Mouse (Mus musculus): ENCODE data around the gene Swap70. TPM values are rescaled to one million over a fixed set of nuclear protein-coding genes. Genes with fewer than 3 reads are reported as not detected.

Gene Swap70
- 10 to 100 TPM; 12.1 to 12.7 TPM for total RNA-seq (2021)
- polyA plus RNA-seq (2012; rRNA removed): 7.7 and 8.8 TPM in 2 replicates
- long read RNA-seq, full-length matches to known transcripts: 18 of 20 reads
- long read RNA-seq, partial matches to known transcripts: 2 of 20 reads
- long read RNA-seq, other reads (novel, unspliced or antisense): 0 of 20 reads

DNA sequence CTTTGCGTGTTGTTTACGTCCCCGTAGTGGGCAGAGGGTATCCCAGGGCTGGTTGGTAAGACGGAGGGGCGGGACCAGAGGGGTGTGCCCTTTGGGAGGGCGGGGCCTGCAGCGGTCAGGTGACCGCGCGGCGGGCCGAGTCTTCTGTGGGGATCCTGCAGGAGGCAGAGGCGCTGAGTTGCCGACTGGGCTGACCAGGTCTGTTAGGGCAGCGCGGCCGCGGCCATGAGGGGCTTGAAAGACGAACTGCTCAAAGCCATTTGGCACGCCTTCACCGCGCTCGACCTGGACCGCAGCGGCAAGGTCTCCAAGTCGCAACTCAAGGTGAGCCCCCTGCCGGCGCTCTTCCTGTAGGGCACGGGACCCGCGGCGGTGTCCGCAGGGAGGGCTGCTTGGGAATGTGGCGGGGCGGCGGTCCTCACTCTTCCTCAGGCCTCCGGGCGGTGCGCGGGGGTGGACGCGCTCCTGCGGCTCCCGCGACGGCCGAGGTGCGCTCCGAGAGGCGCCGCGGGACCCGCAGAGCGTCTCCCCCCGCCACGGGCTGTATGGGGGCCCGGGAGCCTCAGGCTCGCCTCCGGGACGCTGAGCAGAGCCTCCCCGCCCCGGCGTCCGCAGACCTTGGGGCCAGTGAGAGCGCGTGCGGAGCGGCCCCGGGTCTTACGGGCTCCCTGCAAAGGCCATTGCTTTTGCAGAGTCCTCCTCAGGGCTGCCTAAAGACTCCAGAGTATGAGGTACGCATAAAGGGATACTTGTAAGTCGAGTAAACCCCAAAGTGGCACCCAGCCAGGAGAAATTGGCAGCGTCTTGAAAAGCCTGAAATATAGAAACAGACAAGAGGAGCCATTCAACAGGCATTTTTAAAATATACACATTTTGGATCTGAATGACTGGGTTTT is at the start of gene Swap70:
Gene Swap70, plus strand, starts transcription at position 126 of the 896 bp plus-strand sequence.
- under 1% methylated on average over 73 of the region's 73 CpGs for WGBS
- TF ChIP-seq CTCF (IDR thresholded peaks at IDR 0.05) (peak; percentile 67), POLR2A (IDR thresholded peaks at IDR 0.05; ENCODE audit: insufficient read depth, low read depth, low read length) (peak; percentile 99), EP300 (IDR thresholded peaks at IDR 0.05; ENCODE audit: insufficient read depth, low read depth, low read length) (peak; percentile 70; the same call in 1 of the 2 replicates)
- Histone ChIP-seq H3K9ac (ENCODE audit: low read depth, low read length) (peak within 1 kb of the TSS; percentile 97), H3K4me3 (peak within 1 kb of the TSS; percentile 99), H3K36me3 (ENCODE audit: control insufficient read depth, insufficient read depth, low read length) (peaks cover 8% of the 10 kb centered on the region), H3K4me1 (ENCODE audit: control insufficient read depth, insufficient read depth, low read length) (peaks cover 6% of the 10 kb centered on the region), H3K27ac (peak within 1 kb of the TSS; percentile 97), H3K79me2 (replicated peaks; ENCODE audit: control insufficient read depth, insufficient read depth, low read length) (no peaks in the 10 kb centered on the region), H3K27me3 (ENCODE audit: control insufficient read depth, insufficient read depth, low read length) (no peaks in the 10 kb centered on the region)
- DNase-seq: peak; percentile 92
- intact Hi-C loops (cut with DNase I): loop anchor here (1.0 to 2.0 kb wide), 6 partner anchors 15 to 99 kb away; partner anchors contain the start of gene Wee1

DNA sequence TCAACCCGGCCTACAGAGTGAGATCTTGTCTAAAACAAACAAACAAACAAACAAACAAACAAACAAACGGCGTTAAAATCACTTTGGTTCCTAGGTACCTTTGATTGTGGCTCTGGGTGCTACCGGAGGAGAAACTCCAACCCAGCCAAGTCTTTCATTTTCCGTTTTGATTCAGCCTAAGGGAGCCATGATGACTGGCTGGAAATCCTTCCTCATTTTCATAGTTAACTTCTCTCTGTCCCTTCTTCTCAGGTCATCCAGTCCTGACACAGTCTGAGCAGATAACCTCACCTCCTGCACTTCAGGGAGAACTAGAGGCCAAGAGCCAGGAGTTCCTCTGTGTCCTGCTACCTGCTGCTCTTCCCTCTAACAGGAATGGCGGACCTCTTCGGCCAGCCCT is 42.3 kb upstream of the Swap70 start:
- Histone ChIP-seq H3K79me2 (replicated peaks; ENCODE audit: control insufficient read depth, insufficient read depth, low read length) (no peaks in the 10 kb centered on the region), H3K9ac (ENCODE audit: low read depth, low read length) (no peak overlapping the region), H3K4me1 (ENCODE audit: control insufficient read depth, insufficient read depth, low read length) (no peaks in the 10 kb centered on the region), H3K27me3 (ENCODE audit: control insufficient read depth, insufficient read depth, low read length) (no peaks in the 10 kb centered on the region), H3K4me3 (no peak overlapping the region), H3K36me3 (ENCODE audit: control insufficient read depth, insufficient read depth, low read length) (no peaks in the 10 kb centered on the region), H3K27ac (no peak overlapping the region)
- no peak for DNase-seq
- WGBS: 90% methylated on average over 7 of the region's 7 CpGs
- intact Hi-C loops (cut with DNase I): no loop called here
- TF ChIP-seq POLR2A (IDR thresholded peaks at IDR 0.05; ENCODE audit: insufficient read depth, low read depth, low read length): no peak
- no peak for TF ChIP-seq CTCF (IDR thresholded peaks at IDR 0.05)
- TF ChIP-seq EP300 (IDR thresholded peaks at IDR 0.05; ENCODE audit: insufficient read depth, low read depth, low read length): no peak

DNA sequence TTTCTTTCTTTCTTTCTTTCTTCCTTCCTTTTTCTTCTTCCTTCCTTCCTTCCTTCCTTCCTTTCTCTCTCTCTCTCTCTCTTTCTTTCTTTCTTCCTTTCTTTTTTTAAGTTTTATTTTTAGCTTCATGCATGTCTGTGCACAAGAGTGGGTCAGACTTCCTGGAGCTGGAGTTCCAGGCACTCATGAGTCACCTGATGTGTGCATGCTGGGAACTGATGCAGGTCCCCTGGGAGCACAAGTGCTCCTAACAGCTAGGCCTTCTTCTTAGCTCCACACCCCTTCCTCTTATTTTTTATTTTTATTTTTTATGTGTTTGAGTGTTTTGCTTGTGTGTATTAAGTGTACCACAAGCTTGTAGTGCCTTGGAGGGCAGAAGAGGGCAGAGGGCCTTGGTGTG is 40.9 kb upstream of the Swap70 start:
- H3K27ac ChIP-seq: no peak overlapping the region
- H3K27me3 ChIP-seq (ENCODE audit: control insufficient read depth, insufficient read depth, low read length): no peaks in the 10 kb centered on the region
- H3K36me3 ChIP-seq (ENCODE audit: control insufficient read depth, insufficient read depth, low read length): no peaks in the 10 kb centered on the region
- H3K9ac ChIP-seq (ENCODE audit: low read depth, low read length): no peak overlapping the region
- H3K4me3 ChIP-seq: no peak overlapping the region
- no peak for DNase-seq
- H3K79me2 ChIP-seq (replicated peaks; ENCODE audit: control insufficient read depth, insufficient read depth, low read length): no peaks in the 10 kb centered on the region
- intact Hi-C loops (cut with DNase I): no loop called here
- TF ChIP-seq POLR2A (IDR thresholded peaks at IDR 0.05; ENCODE audit: insufficient read depth, low read depth, low read length): no peak
- no peaks in the 10 kb centered on the region for H3K4me1 ChIP-seq (ENCODE audit: control insufficient read depth, insufficient read depth, low read length)

DNA sequence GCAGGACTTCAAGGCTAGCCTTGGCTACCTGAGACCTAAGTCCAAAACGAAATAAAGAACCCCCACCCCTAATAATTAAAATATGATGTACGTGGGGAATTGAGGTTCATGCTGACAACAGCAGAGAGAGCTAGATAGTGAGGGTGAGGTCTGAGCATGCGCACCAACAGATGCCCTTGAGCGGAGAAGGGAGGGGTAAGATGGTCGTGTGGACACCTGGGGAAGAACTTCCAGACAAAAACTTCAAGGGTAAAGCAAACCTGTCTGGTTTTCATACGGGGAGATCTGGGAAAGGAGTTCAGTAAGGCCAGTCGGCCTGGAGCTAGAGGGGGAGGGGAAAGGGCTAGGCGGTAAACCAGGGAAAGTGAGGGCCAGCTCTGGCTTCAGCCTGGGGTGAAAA is 40.1 kb upstream of the Swap70 start:
- Histone ChIP-seq H3K9ac (ENCODE audit: low read depth, low read length) (no peak overlapping the region), H3K27ac (no peak overlapping the region), H3K4me3 (no peak overlapping the region), H3K27me3 (ENCODE audit: control insufficient read depth, insufficient read depth, low read length) (no peaks in the 10 kb centered on the region), H3K79me2 (replicated peaks; ENCODE audit: control insufficient read depth, insufficient read depth, low read length) (no peaks in the 10 kb centered on the region), H3K4me1 (ENCODE audit: control insufficient read depth, insufficient read depth, low read length) (no peaks in the 10 kb centered on the region), H3K36me3 (ENCODE audit: control insufficient read depth, insufficient read depth, low read length) (no peaks in the 10 kb centered on the region)
- TF ChIP-seq EP300 (IDR thresholded peaks at IDR 0.05; ENCODE audit: insufficient read depth, low read depth, low read length) (no peak), POLR2A (IDR thresholded peaks at IDR 0.05; ENCODE audit: insufficient read depth, low read depth, low read length) (no peak), CTCF (IDR thresholded peaks at IDR 0.05) (no peak)
- intact Hi-C loops (cut with DNase I): no loop called here
- WGBS: 83% methylated on average over 8 of the region's 8 CpGs
- no peak for DNase-seq

DNA sequence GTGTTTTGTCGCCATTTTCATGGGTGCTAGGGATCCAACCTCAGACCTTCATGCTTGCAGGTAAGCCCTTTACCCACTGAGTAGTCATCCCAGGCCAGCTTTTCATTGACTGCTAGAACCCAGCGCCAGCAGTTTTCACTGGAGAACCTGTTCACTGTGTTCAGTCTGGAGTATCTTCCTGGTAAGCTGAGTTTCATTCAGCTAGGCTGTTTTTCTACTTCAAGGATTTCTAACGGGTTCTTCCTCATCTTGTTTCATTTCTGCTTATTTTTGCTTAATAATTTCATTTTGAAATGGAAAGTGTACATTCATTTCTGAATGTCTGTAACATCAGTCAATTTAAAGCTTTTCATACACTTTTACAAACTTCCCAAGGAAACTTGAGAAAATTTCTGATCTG is 36.9 kb upstream of the Swap70 start:
- intact Hi-C loops (cut with DNase I): no loop called here
- Histone ChIP-seq H3K27me3 (ENCODE audit: control insufficient read depth, insufficient read depth, low read length) (no peaks in the 10 kb centered on the region), H3K79me2 (replicated peaks; ENCODE audit: control insufficient read depth, insufficient read depth, low read length) (no peaks in the 10 kb centered on the region), H3K4me3 (no peak overlapping the region), H3K4me1 (ENCODE audit: control insufficient read depth, insufficient read depth, low read length) (no peaks in the 10 kb centered on the region), H3K9ac (ENCODE audit: low read depth, low read length) (no peak overlapping the region), H3K36me3 (ENCODE audit: control insufficient read depth, insufficient read depth, low read length) (no peaks in the 10 kb centered on the region), H3K27ac (no peak overlapping the region)
- no peak for DNase-seq
- TF ChIP-seq POLR2A (IDR thresholded peaks at IDR 0.05; ENCODE audit: insufficient read depth, low read depth, low read length) (no peak), CTCF (IDR thresholded peaks at IDR 0.05) (no peak), EP300 (IDR thresholded peaks at IDR 0.05; ENCODE audit: insufficient read depth, low read depth, low read length) (no peak)
- 84% methylated on average over 3 of the region's 3 CpGs for WGBS

DNA sequence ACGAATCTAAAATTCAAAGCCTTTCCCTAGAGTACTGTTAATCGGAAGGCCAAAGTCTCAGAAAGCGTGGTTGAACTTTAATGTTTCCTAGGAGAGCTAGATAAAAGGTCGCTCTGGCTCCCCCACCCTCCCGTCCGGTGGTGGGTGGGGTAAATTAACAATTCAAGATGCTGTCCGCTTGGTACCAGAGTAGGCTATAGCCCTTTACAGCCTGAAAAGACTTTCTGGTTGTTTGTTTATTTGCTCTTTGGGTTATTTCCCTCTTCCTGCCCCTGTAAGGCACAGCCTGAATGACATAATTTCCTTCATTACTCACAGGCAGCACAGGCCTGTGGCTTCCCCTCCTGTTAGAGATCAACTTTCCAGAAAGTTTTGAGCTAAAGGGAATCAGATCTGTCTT is 31.6 kb upstream of the Swap70 start:
- H3K27me3 ChIP-seq (ENCODE audit: control insufficient read depth, insufficient read depth, low read length): no peaks in the 10 kb centered on the region
- WGBS: 34% methylated on average over 7 of the region's 7 CpGs
- peak in 1 of 2 experiments; percentile 27 for DNase-seq
- no peaks in the 10 kb centered on the region; the same call in 1 of the 2 replicates for H3K36me3 ChIP-seq (ENCODE audit: control insufficient read depth, insufficient read depth, low read length)
- H3K79me2 ChIP-seq (replicated peaks; ENCODE audit: control insufficient read depth, insufficient read depth, low read length): no peaks in the 10 kb centered on the region
- H3K4me3 ChIP-seq: no peak overlapping the region
- intact Hi-C loops (cut with DNase I): loop anchor here (2.0 kb wide), 1 partner anchor 31 kb away; the partner anchor contains the start of gene Swap70
- no peak for TF ChIP-seq EP300 (IDR thresholded peaks at IDR 0.05; ENCODE audit: insufficient read depth, low read depth, low read length)
- no peak for TF ChIP-seq POLR2A (IDR thresholded peaks at IDR 0.05; ENCODE audit: insufficient read depth, low read depth, low read length)
- no peak for TF ChIP-seq CTCF (IDR thresholded peaks at IDR 0.05)
- H3K4me1 ChIP-seq (ENCODE audit: control insufficient read depth, insufficient read depth, low read length): peaks cover 3% of the 10 kb centered on the region
- peak overlapping the region; percentile 38; the same call in 1 of the 2 replicates for H3K9ac ChIP-seq (ENCODE audit: low read depth, low read length)
- H3K27ac ChIP-seq: peak overlapping the region; percentile 71

Measured in heart, adult 2 months (tissue).